Mouse (Mus musculus): Measurements from ENCODE around the gene Pga5. TPM values are rescaled to one million over a fixed set of nuclear protein-coding genes. Genes with fewer than 3 reads are reported as not detected.

The Pga5 gene
- polyA plus RNA-seq, 1 experiment from 2014 or later: 0.07 TPM

DNA sequence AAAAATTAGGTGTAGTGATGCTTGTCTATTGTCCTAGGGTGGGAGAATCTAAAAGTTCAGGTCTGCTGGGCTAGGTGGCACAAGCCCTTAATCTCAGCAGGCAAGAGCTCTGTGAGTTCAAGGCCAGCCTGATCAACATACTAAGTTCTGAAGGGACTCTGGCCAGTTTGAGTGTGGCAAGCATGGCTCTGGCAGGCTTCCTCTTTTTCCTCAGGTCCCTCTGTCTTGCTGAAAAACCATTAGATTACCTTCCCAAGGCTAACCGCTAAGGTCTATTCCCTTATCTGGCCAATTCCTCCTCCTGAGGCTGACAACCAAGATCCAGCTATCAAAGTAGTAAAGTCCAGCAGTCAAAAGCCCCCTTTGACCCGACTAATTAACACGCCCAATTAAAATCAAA, 15.2 kb downstream of the Pga5 start:
- WGBS (ENCODE audit: insufficient replicate concordance): 41% methylated on average over 3 of the region's 3 CpGs
- no peak for DNase-seq
- no peak overlapping the region for H3K4me3 ChIP-seq (ENCODE audit: low read depth, low read length)
- H3K27me3 ChIP-seq (ENCODE audit: insufficient read depth, low read length): no peaks in the 10 kb centered on the region
- no peaks in the 10 kb centered on the region for H3K9me3 ChIP-seq (ENCODE audit: low read length)
- H3K4me2 ChIP-seq (ENCODE audit: low read depth, low read length): no peak overlapping the region
- H3K4me1 ChIP-seq (ENCODE audit: insufficient read depth): peaks cover 16% of the 10 kb centered on the region
- peak overlapping the region; percentile 93 for H3K27ac ChIP-seq (ENCODE audit: low read depth)
- ATAC-seq: no peak
- TF ChIP-seq CTCF (IDR thresholded peaks at IDR 0.05; ENCODE audit: low read depth) (no peak), EP300 (IDR thresholded peaks at IDR 0.05; ENCODE audit: low read depth) (no peak)
- H3K9ac ChIP-seq (replicated peaks): no peak overlapping the region
- H3K36me3 ChIP-seq (replicated peaks; ENCODE audit: insufficient read depth, low read length): no peaks in the 10 kb centered on the region

DNA sequence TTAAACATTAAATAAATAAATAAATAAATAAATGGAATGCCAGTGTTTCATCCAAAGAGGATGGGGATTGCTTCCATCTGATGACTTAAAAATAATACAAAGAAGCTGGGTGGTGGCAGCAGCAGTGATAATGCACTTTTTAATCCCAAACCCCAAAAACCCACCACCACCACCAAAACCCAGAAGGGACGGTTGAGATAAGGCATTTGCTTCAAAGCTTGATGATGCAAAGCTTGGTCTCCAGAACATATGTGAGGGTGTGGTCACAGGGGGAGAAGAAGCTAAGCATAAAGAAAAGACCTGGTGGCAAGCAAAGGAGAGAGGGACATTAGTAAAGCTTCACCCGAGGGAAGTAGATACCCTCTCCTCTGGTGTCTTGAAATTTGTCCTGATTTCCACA, 16.0 kb downstream of the Pga5 start:
- no peaks in the 10 kb centered on the region for H3K36me3 ChIP-seq (replicated peaks; ENCODE audit: insufficient read depth, low read length)
- peak; percentile 38 for ATAC-seq
- H3K27ac ChIP-seq (ENCODE audit: low read depth): peak overlapping the region; percentile 93
- TF ChIP-seq CTCF (IDR thresholded peaks at IDR 0.05; ENCODE audit: low read depth): no peak
- peak; percentile 89 for TF ChIP-seq EP300 (IDR thresholded peaks at IDR 0.05; ENCODE audit: low read depth)
- H3K9me3 ChIP-seq (ENCODE audit: low read length): no peaks in the 10 kb centered on the region
- no peak overlapping the region for H3K4me3 ChIP-seq (ENCODE audit: low read depth, low read length)
- WGBS (ENCODE audit: insufficient replicate concordance): 49% methylated on average over 2 of the region's 2 CpGs
- no peaks in the 10 kb centered on the region for H3K27me3 ChIP-seq (ENCODE audit: insufficient read depth, low read length)
- H3K4me1 ChIP-seq (ENCODE audit: insufficient read depth): peaks cover 18% of the 10 kb centered on the region
- 0 out of 2 replicates have a peak overlapping the region, but pooled peaks have one; percentile 16 for H3K9ac ChIP-seq (replicated peaks)
- H3K4me2 ChIP-seq (ENCODE audit: low read depth, low read length): peak overlapping the region; percentile 34
- DNase-seq: no peak

DNA sequence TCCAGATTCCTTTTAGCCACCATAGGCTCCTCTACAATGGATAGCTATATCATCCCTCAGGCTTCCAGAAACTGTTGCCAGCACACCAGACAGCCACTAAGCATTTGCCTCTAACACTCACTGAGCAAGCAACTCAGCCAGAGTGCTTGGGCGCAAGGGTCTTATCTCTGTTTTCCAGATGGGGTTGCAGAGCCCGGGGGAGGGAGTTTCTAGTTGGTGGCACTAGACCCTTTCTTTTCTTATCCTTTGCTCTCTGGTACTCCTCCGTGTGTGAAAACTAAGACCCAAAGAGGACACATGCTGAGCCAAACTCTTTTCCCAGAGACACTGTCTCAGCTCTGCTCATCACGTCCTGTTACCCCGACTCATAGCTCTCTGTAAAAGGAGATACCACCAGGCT, 16.5 kb downstream of the Pga5 start:
- H3K9me3 ChIP-seq (ENCODE audit: low read length): no peaks in the 10 kb centered on the region
- WGBS (ENCODE audit: insufficient replicate concordance): 43% methylated on average over 5 of the region's 5 CpGs
- H3K4me3 ChIP-seq (ENCODE audit: low read depth, low read length): no peak overlapping the region
- peaks cover 23% of the 10 kb centered on the region for H3K4me1 ChIP-seq (ENCODE audit: insufficient read depth)
- TF ChIP-seq CTCF (IDR thresholded peaks at IDR 0.05; ENCODE audit: low read depth): no peak
- peak; percentile 90 for TF ChIP-seq EP300 (IDR thresholded peaks at IDR 0.05; ENCODE audit: low read depth)
- H3K27ac ChIP-seq (ENCODE audit: low read depth): peak overlapping the region; percentile 93
- no peaks in the 10 kb centered on the region for H3K27me3 ChIP-seq (ENCODE audit: insufficient read depth, low read length)
- ATAC-seq (peak; percentile 72), DNase-seq (peak; percentile 63)
- 0 out of 2 replicates have a peak overlapping the region, but pooled peaks have one; percentile 16 for H3K9ac ChIP-seq (replicated peaks)
- peak overlapping the region; percentile 34 for H3K4me2 ChIP-seq (ENCODE audit: low read depth, low read length)
- H3K36me3 ChIP-seq (replicated peaks; ENCODE audit: insufficient read depth, low read length): no peaks in the 10 kb centered on the region; the same call in 1 of the 2 replicates

DNA sequence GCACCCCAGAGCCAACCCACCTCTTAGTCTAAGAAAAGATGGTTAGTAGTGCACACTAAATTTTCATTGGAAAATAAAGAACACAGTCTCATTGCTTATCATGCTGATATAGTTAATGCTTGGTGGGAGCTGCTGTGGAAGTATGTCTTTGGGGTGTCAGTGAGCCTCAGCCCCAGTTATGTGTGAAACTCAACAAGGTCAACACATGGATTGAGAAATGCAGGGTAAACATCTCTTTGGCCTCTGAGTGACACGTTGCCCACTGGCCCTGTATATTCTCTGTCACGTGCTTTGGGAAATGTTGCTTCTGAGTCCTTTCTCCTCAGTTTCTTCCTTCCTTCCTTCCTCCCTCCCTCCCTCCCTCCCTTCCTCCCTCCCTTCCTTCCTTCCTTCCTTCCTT, 19.5 kb downstream of the Pga5 start:
- Histone ChIP-seq H3K4me1 (ENCODE audit: insufficient read depth) (peaks cover 25% of the 10 kb centered on the region), H3K27me3 (ENCODE audit: insufficient read depth, low read length) (no peaks in the 10 kb centered on the region), H3K27ac (ENCODE audit: low read depth) (peak overlapping the region; percentile 98), H3K4me3 (ENCODE audit: low read depth, low read length) (no peak overlapping the region), H3K36me3 (replicated peaks; ENCODE audit: insufficient read depth, low read length) (peaks cover 9% of the 10 kb centered on the region), H3K9me3 (ENCODE audit: low read length) (no peaks in the 10 kb centered on the region), H3K9ac (replicated peaks) (peak overlapping the region; percentile 48; the same call in 1 of the 2 replicates), H3K4me2 (ENCODE audit: low read depth, low read length) (no peak overlapping the region)
- WGBS (ENCODE audit: insufficient replicate concordance): 52% methylated on average over 2 of the region's 2 CpGs
- peak; percentile 45 for DNase-seq
- TF ChIP-seq EP300 (IDR thresholded peaks at IDR 0.05; ENCODE audit: low read depth) (peak; percentile 72), CTCF (IDR thresholded peaks at IDR 0.05; ENCODE audit: low read depth) (no peak)
- peak; percentile 54 for ATAC-seq

DNA sequence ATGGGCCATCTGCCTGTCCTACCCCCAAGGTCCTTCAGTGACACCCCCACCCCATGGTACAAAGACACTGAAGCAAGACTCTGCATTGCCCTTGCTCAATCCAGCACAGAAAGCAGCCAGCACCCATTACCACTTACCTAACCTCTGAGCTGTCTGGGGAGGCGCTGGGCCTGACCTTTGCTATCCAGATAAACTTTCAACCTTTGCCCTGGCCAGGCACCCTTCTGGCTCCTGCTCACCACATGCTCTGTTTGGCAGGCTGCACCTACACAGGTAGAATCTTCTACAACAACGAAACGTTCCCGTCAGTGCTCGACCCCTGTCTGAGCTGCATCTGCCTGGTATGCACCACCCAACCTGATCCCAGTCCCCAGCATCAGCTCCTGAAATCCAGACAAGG, 20.1 kb downstream of the Pga5 start:
- Histone ChIP-seq H3K36me3 (replicated peaks; ENCODE audit: insufficient read depth, low read length) (peaks cover 9% of the 10 kb centered on the region), H3K4me1 (ENCODE audit: insufficient read depth) (peaks cover 22% of the 10 kb centered on the region), H3K27me3 (ENCODE audit: insufficient read depth, low read length) (no peaks in the 10 kb centered on the region), H3K4me3 (ENCODE audit: low read depth, low read length) (no peak overlapping the region), H3K9ac (replicated peaks) (peak overlapping the region; percentile 48), H3K4me2 (ENCODE audit: low read depth, low read length) (0 out of 2 replicates have a peak overlapping the region, but pooled peaks have one; percentile 3), H3K27ac (ENCODE audit: low read depth) (peak overlapping the region; percentile 98), H3K9me3 (ENCODE audit: low read length) (no peaks in the 10 kb centered on the region)
- DNase-seq: peak; percentile 73
- ATAC-seq: peak; percentile 79
- TF ChIP-seq CTCF (IDR thresholded peaks at IDR 0.05; ENCODE audit: low read depth): no peak
- TF ChIP-seq EP300 (IDR thresholded peaks at IDR 0.05; ENCODE audit: low read depth): no peak
- WGBS (ENCODE audit: insufficient replicate concordance): 66% methylated on average over 5 of the region's 5 CpGs

DNA sequence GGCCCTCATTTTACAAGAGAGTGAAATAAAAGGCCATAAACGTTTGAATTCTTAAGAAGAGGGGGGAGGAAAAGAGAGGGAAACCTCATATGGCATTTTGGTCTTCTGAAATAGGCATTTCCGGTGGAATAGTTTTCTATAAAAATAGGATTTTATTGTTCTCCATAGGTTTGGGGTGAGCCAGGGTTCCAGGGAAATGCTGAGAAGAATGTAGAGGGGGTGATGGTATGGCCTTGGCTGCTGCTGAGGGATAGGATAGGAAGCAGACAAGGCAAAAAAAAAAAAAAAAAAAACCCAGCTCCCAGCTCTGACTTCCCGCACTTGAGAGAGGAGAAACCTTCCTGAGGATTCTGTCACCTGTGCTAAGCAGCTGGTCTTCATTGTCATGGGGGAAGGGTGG, 21.8 kb downstream of the Pga5 start:
- H3K27ac ChIP-seq (ENCODE audit: low read depth): peak overlapping the region; percentile 98

More for the DNA sequence above, 21.8 kb downstream of the Pga5 start:
- TF ChIP-seq EP300 (IDR thresholded peaks at IDR 0.05; ENCODE audit: low read depth): no peak
- TF ChIP-seq CTCF (IDR thresholded peaks at IDR 0.05; ENCODE audit: low read depth): no peak
- no peak overlapping the region for H3K4me3 ChIP-seq (ENCODE audit: low read depth, low read length)
- H3K4me2 ChIP-seq (ENCODE audit: low read depth, low read length): no peak overlapping the region
- H3K27me3 ChIP-seq (ENCODE audit: insufficient read depth, low read length): no peaks in the 10 kb centered on the region
- H3K36me3 ChIP-seq (replicated peaks; ENCODE audit: insufficient read depth, low read length): peaks cover 9% of the 10 kb centered on the region
- peaks cover 22% of the 10 kb centered on the region for H3K4me1 ChIP-seq (ENCODE audit: insufficient read depth)
- ATAC-seq (no peak), DNase-seq (no peak)
- H3K9ac ChIP-seq (replicated peaks): peak overlapping the region; percentile 49; the same call in 1 of the 2 replicates
- 69% methylated on average over 3 of the region's 3 CpGs for WGBS (ENCODE audit: insufficient replicate concordance)
- no peaks in the 10 kb centered on the region for H3K9me3 ChIP-seq (ENCODE audit: low read length)

Data from liver, postnatal 0 days (tissue).